Mouse (Mus musculus) testis, adult 2 months (tissue): ENCODE data around the gene Nfe2l2. TPM values are rescaled to one million over a fixed set of nuclear protein-coding genes. Genes with fewer than 3 reads are reported as not detected.
"Not testable (repeated sequence)": the region's sequence is repeated elsewhere in the genome, so short reads cannot be mapped to it uniquely, and the experiment has no call there.

ENCODE experiments used
- H3K27ac ChIP-seq: fragments of 200-500 bp; 2 replicates; pipeline ENCODE4 v1.5.1; 2012; ENCODE audit warnings: low read depth, low read length; ENCODE audit not compliant: control insufficient read depth, insufficient read depth
- H3K27me3 ChIP-seq: fragments of 200-500 bp; 2 replicates; pipeline ENCODE4 v1.6.1; 2012; ENCODE audit warnings: mild to moderate bottlenecking, low read length, moderate library complexity; ENCODE audit not compliant: control insufficient read depth, insufficient read depth
- H3K36me3 ChIP-seq: fragments of 200-500 bp; 2 replicates; pipeline ENCODE4 v1.6.1; 2012; ENCODE audit warnings: mild to moderate bottlenecking, low read length; ENCODE audit not compliant: control insufficient read depth, insufficient read depth
- H3K4me1 ChIP-seq: fragments of 200-500 bp; 2 replicates; pipeline ENCODE4 v1.6.1; 2012; ENCODE audit warnings: low read length; ENCODE audit not compliant: control insufficient read depth, insufficient read depth
- H3K4me3 ChIP-seq: fragments of 200-500 bp; 2 replicates; pipeline ENCODE4 v1.5.1; 2012; ENCODE audit warnings: low read depth, mild to moderate bottlenecking, low read length, moderate library complexity, mixed read lengths; ENCODE audit not compliant: control insufficient read depth
- CTCF ChIP-seq: fragments of 200-500 bp; IDR thresholded peaks from 2 replicates; pipeline ENCODE4 v1.5.1; 2012; ENCODE audit warnings: low read depth, mild to moderate bottlenecking, inconsistent platforms, low read length, moderate library complexity; ENCODE audit not compliant: control insufficient read depth, insufficient read depth, insufficient replicate concordance
- POLR2A ChIP-seq: fragments of 200-500 bp; IDR thresholded peaks from 2 replicates; pipeline ENCODE4 v1.6.1; 2012; ENCODE audit warnings: low read depth, mild to moderate bottlenecking, inconsistent platforms, low read length, moderate library complexity; ENCODE audit not compliant: control insufficient read depth
- polyA plus RNA-seq: library from polyadenylated mRNA; depleted of rRNA; stranded (reverse); fragments of >200 nt; gene quantifications from 2 replicates; pipeline ENCODE4 v1.2.3, GENCODE M21; 2012

Gene Nfe2l2
- polyA plus RNA-seq, 1 experiment = 14.0 TPM

DNA sequence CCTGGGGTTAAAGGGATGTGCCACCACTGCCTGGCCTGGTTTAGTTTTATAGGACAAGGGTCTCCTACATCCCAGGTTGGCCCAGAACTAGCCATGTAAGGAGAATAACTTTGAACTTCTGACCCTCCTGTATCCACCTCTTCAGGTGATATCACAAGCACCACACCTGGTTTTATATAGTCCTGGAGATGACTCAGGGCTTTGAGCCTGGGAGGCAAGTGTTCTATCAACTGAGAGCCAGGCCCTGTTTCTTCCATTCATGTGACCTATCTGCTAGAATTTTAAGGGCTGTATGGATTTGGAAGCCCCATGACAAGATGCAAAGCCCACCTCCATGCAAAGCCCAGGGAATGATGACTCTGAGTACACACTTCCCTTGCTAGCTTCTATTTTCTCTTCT, 51.3 kb downstream of the Nfe2l2 start:
- Histone ChIP-seq H3K27ac (no peak overlapping the region), H3K27me3 (no peaks in the 10 kb centered on the region), H3K36me3 (no peaks in the 10 kb centered on the region), H3K4me3 (no peak overlapping the region), H3K4me1 (peaks cover 6% of the 10 kb centered on the region)
- no peak for TF ChIP-seq CTCF
- TF ChIP-seq POLR2A = no peak

DNA sequence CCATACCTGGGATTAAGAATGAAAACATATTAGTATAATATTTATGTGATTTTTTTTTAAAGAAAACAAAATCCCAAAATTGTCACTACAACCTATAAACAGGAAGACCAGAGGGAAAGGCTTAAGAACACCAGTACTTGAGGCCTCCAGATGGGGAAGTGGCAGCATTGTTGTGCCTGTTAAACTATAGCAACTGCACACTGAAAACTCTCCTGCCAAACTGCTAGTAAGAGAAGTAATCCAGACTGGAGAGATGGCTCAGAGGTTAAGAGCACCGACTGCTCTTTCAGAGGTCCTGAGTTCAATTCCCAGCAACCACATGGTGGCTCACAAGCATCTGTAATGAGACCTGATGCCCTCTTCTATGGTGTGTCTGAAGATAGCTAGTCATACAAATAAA, 54.0 kb downstream of the Nfe2l2 start:
- TF ChIP-seq POLR2A = no peak
- no peak for TF ChIP-seq CTCF
- Histone ChIP-seq H3K4me3 (no peak overlapping the region), H3K27ac (no peak overlapping the region), H3K27me3 (no peaks in the 10 kb centered on the region), H3K4me1 (no peaks in the 10 kb centered on the region), H3K36me3 (no peaks in the 10 kb centered on the region)

DNA sequence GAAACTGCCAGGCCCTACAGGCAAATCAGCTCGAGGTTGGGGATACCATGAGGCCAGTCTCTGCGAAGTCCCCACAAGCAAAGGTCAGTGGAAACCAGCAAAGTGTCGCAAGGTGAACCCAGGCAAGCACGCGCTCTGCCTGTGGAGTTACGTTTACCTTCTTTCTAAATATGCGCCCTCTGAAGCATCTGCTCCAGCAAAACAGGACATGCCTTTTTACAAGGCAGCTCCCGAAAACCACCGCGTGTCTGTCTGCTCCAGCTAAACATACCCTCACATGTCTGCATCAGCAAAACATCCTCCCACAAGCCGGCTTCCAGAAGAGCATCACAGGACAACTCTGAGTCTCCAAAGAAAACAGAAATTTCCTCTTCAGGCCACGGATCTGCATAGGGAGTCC, 59.2 kb downstream of the Nfe2l2 start:
- TF ChIP-seq POLR2A (no peak), CTCF (no peak)
- Histone ChIP-seq H3K27ac (no peak overlapping the region), H3K36me3 (no peaks in the 10 kb centered on the region), H3K4me3 (no peak overlapping the region), H3K27me3 (no peaks in the 10 kb centered on the region), H3K4me1 (no peaks in the 10 kb centered on the region; the same call in 1 of the 2 replicates)

DNA sequence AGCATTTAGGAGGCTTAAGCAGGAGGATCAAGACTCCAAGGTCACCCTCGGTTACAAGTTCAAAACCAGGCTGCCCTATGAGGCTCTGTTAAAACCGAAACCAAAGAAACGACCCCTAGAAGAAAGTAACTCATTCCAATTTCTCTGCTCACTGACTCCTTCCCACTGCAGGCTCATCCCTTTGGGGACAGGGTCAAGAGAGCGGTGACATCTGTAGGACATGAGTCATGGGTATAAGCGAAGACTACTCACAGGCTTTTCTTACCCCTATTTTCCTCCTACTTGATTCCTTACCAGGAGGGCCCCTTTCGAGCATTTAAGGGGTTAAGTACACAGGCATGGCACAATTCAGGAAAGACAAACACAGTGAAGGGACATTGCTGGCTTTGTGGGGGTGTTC, 60.5 kb downstream of the Nfe2l2 start:
- Histone ChIP-seq H3K4me3 (no peak overlapping the region), H3K27me3 (no peaks in the 10 kb centered on the region), H3K4me1 (no peaks in the 10 kb centered on the region; the same call in 1 of the 2 replicates), H3K27ac (no peak overlapping the region), H3K36me3 (no peaks in the 10 kb centered on the region)
- TF ChIP-seq CTCF (no peak), POLR2A (no peak)

DNA sequence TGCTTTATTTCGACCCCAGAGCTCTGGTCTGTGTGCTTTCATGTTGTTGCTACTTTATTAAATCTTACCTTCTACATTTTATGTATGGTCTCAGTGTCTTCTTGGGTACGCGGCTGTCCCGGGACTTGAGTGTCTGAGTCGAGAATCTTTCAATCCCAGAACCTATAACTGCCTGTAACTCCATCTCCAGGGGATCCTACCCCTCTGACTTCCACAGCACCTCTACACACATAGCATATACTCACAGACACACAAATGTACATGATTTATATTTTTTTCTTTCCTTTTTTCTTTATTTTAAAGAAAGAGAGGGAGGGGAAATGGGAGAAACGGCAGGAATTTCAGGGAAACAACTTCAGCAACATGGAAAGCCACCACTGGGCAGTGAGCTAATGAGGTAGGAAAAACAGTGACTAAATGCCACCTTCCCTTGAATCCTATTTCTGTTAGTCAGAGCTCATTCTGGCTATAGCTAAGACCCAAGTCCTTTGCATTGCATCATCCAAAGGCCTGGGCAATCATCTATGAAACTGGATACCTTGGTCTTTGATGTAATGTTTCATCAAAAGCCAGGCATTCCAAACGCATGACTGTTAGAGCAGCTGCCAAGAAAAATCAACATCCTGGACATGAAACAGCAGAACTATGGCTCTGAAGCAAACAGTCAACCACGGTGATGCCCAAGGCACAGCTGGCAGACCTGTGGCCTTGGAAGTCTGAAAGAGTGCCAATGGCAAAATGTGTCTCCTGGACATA, 61.5 kb downstream of the Nfe2l2 start:
- no peaks in the 10 kb centered on the region for H3K27me3 ChIP-seq
- no peaks in the 10 kb centered on the region for H3K36me3 ChIP-seq
- no peak for TF ChIP-seq CTCF
- no peak for TF ChIP-seq POLR2A
- no peaks in the 10 kb centered on the region; the same call in 1 of the 2 replicates for H3K4me1 ChIP-seq
- H3K4me3 ChIP-seq = no peak overlapping the region
- H3K27ac ChIP-seq = no peak overlapping the region

DNA sequence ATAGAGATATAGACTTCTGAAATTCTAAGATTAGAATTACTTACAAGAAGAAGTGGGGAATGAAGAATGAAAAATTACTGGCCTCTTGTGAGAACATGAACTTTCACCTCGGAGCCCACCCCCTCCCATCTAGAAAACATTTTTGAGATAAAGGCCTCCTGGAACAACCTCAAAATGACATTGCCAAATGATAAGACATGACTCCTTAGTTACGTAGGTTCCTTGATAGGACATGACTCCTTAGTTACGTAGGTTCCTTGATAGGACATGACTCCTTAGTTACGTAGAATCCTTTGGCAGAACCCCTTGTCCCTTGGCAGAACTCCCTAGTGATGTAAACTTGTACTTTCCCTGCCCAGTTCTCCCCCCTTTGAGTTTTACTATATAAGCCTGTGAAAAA, 62.1 kb downstream of the Nfe2l2 start:
- H3K4me1 ChIP-seq, H3K36me3 ChIP-seq, H3K27ac ChIP-seq, H3K4me3 ChIP-seq, H3K27me3 ChIP-seq: not testable (repeated sequence)

DNA sequence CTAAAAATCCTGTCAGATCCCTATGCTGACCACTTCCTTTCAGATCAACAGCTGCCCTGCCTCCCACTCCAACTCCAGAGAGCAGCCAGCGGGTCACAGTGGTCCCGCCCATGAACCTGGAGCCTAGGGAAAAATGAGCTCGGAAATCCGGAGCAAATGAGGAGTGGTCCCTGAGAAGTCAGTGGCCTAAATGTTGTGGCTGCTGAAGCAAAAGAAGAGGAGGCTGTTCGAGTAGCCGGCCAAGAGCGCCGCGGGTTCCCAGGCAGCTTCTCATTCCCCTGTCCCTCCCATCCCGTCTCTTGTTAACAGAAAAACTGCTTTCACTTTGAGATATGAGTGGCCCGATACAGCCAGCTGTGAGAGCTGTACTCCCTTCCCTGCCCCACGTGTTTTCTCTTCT, 64.9 kb downstream of the Nfe2l2 start:
- H3K4me1 ChIP-seq, H3K36me3 ChIP-seq, H3K27me3 ChIP-seq, H3K4me3 ChIP-seq, H3K27ac ChIP-seq: not testable (repeated sequence)

DNA sequence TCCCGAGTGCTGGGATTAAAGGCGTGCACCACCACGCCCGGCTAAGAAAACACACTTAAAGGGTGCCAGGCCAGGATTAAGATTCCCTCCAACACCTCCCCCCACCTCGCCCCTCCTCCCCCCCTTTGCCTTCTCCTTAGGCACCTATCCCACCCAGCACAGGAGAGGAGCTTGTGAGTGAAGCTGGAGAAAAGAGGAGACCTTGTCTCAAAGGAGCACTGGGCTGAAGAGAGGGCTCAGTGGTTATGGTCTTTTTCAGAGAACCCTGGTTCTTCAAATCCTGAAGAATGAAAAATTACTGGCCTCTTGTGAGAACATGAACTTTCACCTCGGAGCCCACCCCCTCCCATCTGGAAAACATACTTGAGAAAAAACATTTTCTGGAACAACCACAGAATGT, 66.6 kb downstream of the Nfe2l2 start:
- not testable (repeated sequence) for H3K4me1 ChIP-seq, H3K36me3 ChIP-seq, H3K4me3 ChIP-seq, H3K27me3 ChIP-seq, H3K27ac ChIP-seq
